Mouse (Mus musculus) right cerebral cortex, postnatal 36 days (tissue): ENCODE results near the gene RPS10-NUDT3.

ENCODE experiments used
- DNase-seq, 2 experiments: peaks; one replicate each; pipeline ENCODE4 v3.0.0; 2022; ENCODE audit warnings: low spot score in 2 of 2, mixed read lengths in 1 of 2

RPS10-NUDT3 gene

DNA sequence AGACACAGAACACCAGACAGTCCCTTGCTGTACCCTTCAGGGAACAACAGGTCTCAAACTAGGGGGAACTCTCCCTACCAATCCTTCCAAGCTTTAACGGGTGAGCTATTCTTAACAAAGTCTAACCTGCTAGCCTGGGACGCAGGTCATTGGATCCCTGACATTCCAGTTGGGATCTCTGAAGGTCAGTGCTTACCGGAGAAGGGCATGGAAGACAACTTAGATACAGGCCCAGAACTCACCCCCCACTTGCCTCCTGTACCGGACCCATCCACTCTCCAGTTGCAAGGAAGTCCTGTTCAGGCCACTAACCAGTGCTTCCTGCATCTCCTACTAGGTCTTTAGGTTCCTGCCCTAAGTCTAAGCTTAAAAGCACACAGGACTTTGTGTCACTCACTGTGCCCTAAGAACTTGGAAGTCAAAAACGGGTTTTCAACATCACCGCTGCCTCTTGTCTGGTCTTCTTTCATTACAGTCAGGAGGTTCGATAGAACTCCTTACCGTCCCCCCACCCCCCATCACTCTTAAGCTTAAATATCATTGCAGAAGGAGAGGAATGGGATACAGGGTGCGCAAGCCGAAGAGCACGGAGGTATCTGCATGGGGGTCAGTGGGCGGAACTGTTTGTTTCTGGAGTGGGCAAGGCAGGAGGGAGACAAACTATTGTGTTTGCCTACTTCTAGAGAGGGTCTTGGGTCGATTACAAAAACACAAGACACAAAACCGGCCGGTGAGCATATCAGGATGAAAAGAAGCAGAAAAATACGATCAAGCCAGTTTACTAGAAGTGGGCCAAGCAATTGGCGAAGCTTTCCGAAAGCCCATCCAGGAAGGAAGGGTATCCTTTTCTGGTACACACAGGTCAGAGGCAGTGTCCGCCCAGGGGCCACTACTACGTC, 80.7 kb downstream of the RPS10-NUDT3 start:
- no peak for DNase-seq

DNA sequence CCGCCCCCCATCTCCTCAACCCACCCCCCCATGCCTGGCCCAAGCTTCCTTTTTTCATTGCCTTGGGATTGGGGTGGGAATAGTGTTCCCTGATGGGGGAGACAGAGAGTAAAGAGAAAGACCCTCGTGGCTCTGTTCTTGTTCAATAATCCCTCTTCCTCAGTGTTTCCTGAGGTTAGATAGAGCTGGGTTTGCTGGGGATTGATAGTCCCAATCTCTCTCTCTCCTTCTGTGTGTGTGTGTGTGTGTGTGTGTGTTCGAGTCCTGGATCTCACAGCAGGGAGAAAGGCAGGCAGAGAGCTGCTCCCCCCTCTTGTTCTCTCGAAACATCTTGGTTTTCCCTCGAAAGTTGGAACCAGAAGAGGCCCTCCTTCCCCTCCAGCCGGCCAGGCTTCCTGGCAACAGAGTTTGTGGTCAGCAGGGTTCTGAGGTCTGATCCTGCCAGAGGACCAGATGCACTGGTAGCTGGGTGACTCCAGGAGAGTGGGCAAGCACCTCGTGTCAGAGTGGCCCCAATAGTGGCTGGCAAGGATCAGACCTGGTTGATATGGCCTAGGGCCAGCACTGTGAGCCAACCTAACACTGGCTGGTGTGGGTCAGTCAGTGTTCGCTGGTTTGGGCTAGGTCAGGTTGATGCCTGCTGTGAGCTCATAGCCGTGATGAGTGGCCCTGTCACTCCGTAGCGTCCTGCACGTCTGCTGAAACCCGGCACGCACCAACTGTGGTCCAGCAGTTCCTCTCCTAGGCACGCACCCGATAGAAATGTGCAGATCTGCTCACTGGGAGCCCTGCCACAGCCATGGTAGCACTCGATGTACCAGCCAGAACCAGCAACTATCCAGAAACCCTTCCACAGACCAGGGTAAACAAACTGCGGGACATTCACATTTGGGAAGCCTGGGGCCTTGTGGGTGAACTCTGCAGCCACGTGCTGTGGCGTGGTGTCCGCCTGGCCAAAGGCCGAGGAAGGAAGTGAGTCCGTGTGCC, 82.5 kb downstream of the RPS10-NUDT3 start:
- DNase-seq: no peak

GRCm38 (mm10) chr17:27551393-27551940, 83.6 kb downstream of the RPS10-NUDT3 start:
- no peak for DNase-seq

DNA sequence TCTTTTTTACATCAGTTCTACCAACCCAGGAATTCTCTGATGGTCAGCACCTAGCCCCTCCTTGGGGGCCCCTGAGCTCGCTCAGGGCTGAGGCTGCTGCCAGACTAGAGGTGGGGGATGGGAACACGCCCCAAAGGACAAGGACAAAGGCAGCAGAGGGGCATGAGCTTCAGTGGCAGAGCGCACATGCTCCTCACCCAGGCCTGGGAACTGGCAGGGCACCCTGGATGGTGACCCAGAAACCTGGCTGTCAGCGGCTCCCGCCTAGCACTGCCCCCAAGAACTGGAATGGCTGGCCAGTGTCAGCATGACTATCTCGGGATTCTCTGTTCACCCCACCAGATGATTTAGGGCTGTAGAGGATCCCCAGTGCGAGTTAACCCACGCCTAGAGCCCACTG, 85.8 kb downstream of the RPS10-NUDT3 start:
- no peak for DNase-seq

DNA sequence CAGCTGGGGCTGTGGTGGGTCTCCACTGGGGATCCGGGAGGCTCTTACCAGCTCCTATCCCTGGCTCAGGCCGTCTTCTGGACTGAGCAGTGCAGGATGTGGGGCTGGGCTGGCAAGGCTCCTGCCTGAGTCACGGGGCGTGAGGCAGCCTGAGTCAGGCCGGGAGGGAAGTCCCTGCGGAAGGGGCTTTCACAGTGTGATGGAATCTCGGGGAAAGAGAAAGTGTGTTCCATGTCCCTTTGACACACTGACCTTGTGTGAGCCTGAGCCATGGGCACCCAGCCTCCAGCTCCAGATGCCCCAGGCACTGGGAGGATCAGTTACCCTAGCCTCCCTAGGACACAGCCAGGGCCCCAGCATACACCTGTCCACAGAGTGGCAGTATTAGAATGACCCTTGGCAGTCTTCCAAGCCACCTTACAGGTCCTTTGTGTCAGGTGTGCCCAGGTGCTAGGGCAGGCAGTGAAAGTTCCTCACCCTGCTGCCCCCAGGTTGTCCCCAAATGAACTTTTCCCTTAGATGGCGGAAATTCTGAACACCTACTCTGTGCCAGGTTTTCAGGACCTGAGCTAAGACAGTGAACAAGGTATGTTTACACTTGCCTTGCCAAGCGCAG, 87.7 kb downstream of the RPS10-NUDT3 start:
- DNase-seq: no peak

DNA sequence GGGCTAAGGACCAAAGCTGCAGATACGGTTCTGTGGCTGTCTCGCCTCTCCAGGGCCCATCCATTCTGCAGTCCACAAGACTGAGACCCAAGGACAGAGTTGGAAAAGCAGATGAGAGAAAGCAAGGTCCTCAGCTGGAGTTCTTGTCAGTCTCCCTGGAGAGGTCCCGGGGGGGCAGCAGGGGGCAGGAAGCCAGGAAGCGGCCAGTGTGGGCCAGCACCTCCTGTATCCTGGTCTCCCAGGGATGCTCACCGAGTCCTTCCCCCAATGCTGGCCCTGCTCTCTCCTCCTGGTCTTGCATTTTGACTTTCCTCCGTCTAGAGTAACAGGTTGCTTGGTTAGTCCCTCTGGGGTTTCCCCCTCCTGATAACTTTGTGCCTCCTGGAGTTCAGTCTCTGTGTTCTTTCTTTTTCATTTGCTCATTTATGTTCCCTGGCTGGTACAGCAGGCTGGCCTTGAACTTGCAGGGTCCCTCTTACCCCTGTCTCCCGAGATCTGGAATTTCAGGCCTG, 88.4 kb downstream of the RPS10-NUDT3 start:
- DNase-seq: no peak

DNA sequence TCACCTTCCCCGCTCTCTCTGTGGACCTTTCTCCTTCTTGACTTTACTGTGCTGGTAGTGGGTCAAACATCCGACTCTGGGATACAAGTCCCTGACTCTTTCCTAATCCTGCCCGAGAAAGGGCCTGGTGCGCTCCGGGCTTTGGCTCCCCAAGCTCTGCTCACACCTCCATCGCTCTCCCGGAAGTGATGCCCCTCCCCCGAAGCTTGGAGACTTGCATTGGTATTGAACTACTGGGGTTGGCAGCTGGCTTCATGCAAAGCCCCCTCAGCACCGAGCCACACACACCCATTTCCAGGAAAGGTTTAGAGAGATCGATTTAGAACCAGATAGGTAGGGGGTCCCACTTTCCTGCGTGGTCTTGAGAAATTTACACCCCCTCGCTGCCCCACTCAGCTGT, 89.0 kb downstream of the RPS10-NUDT3 start:
- DNase-seq: no peak

DNA sequence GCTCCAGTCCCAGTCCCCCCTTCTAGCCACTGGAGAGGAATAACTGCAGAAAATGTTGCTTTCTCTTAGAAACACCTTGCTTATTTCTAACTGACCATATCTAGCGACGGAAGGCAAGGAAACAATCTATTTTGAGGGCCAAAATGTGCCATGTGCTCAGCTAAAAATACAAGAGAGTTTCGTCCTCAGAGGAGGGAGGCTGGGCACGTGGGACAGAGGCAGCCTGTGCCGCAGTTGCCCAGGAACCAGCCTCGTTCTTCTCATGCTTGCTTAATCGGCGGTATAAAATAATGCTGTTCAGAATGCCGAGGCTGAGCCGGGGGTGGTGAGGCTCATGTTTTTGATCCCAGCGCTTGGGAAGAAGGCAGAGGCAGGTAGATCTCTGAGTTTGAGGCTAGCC, 90.5 kb downstream of the RPS10-NUDT3 start:
- peak; percentile 56 to 73 for DNase-seq

- DNase-seq: no peak
Observed at GRCm38 (mm10) chr17:27541984-27542383, 93.0 kb downstream of the RPS10-NUDT3 start.

- DNase-seq: no peak
Observed at GRCm38 (mm10) chr17:27541261-27541660, 93.8 kb downstream of the RPS10-NUDT3 start.

DNA sequence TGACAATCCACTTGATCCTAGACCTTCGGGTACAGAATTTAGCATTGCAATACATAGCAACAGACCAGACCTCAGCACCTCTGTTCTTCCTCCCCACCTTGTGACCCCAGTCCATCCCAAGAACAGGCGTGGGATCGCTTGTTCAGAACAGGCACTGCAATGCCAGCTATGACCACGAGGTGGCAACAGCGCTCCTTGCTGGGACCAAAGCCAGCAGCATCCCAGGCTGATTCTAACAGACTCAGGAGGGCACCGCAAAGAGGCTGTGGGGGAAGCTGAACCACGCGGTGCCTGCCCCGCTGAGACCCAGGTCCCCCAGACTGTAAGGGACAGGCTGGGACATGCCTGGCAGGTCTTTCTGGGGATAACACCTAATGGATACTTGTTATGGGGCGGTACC, 100.3 kb downstream of the RPS10-NUDT3 start:
- DNase-seq: peak; percentile 75 to 76

- DNase-seq: no peak
Observed at GRCm38 (mm10) chr17:27533354-27533753, 101.7 kb downstream of the RPS10-NUDT3 start.

DNA sequence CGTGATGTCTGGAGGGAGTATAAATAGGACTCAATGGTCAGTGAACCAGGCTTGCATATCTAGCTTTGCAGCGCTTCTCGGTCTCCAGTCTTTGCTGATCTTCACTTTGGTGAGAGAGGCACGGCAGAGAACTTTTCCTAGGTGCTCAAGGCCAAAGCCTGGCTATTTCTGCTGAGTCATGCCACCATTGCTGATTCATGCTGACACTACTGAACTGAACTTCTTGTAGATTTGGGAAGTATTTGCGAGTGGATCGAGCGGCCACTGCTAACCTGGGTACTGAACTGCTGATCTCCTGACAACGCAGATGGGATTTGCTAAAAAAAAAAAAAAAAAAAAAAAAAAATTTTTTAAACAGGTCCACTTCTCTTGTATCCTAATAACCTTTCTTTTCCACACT, 102.9 kb downstream of the RPS10-NUDT3 start:
- DNase-seq: no peak
